Mouse (Mus musculus) intestine, embryonic 15.5 days (tissue): ENCODE results near the gene Dnajb6. TPM values are rescaled to one million over a fixed set of nuclear protein-coding genes. Genes with fewer than 3 reads are reported as not detected.
"Not testable (repeated sequence)": the region's sequence is repeated elsewhere in the genome, so short reads cannot be mapped to it uniquely, and the experiment has no call there.

ENCODE experiments used
- ATAC-seq: fragments of 200-750 bp; cut with Nextera tagmentation; 2 replicates; pipeline ENCODE4 v1.8.0; 2017; ENCODE audit warnings: moderate TSS enrichment, moderate library complexity
- H3K27ac ChIP-seq: fragments of 300-500 bp; sonication (generic); 2 replicates; pipeline ENCODE4 v1.5.1; 2015; ENCODE audit warnings: mild to moderate bottlenecking, inconsistent platforms
- H3K27me3 ChIP-seq: fragments of 300-500 bp; sonication (generic); replicated peaks from 2 replicates; pipeline ENCODE4 v1.6.1; 2015; ENCODE audit warnings: inconsistent platforms
- H3K36me3 ChIP-seq: fragments of 300-500 bp; sonication (generic); 2 replicates; pipeline ENCODE4 v1.6.1; 2015; ENCODE audit warnings: inconsistent platforms
- H3K4me1 ChIP-seq: fragments of 300-500 bp; sonication (generic); replicated peaks from 2 replicates; pipeline ENCODE4 v1.6.1; 2015; ENCODE audit warnings: inconsistent platforms
- H3K4me2 ChIP-seq: fragments of 300-500 bp; sonication (generic); replicated peaks from 2 replicates; pipeline ENCODE4 v1.6.1; 2015; ENCODE audit warnings: mild to moderate bottlenecking, inconsistent platforms
- H3K4me3 ChIP-seq: fragments of 300-500 bp; sonication (generic); replicated peaks from 2 replicates; pipeline ENCODE4 v1.5.1; 2015; ENCODE audit warnings: inconsistent platforms
- H3K9ac ChIP-seq: fragments of 300-500 bp; sonication (generic); 2 replicates; pipeline ENCODE4 v1.6.1; 2015; ENCODE audit warnings: inconsistent platforms
- H3K9me3 ChIP-seq: fragments of 300-500 bp; sonication (generic); 2 replicates; pipeline ENCODE4 v1.6.1; 2016; ENCODE audit warnings: inconsistent platforms
- WGBS: fragments of 180-500 bp; shearing (Covaris S2); methylation state at CpG from one replicate; pipeline ENCODE4 v1.1.7; 2015; 5-methylcytosine and 5-hydroxymethylcytosine counted together
- polyA plus RNA-seq: library from polyadenylated mRNA; unstranded; fragments of >200 nt; fragmentation: Nextera tagmentation; extraction: Ambion mirVana; gene quantifications from 2 replicates; pipeline ENCODE4 v1.2.1, GENCODE M21; 2015

Gene Dnajb6
- polyA plus RNA-seq, 1 experiment from 2014 or later, result 138 TPM

DNA sequence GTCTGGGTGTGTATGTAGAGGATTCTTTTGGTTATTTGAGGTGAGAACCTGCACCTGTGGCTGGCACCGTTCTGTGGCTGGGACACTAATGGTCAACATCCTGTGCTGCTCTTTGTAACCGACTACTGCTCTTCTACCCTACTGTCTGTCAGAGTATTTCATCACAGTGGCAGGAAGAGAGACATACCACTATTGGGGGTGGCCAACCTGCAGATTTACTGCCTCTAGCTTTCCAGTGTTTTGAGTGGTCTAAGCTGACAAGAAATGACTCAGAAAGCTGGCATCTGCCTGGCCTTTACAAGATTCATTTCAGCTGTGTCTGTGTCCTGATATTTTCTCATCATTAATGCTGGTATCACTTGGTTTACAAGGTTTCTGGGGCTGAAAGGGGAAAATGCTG lies 36.5 kb downstream of the Dnajb6 start:
- WGBS, result 65% methylated on average over 2 of the region's 2 CpGs
- H3K4me3 ChIP-seq, result no peak overlapping the region
- no peak overlapping the region for H3K4me2 ChIP-seq
- H3K9ac ChIP-seq, result no peak overlapping the region
- peaks cover 9% of the 10 kb centered on the region; the same call in 1 of the 2 replicates for H3K36me3 ChIP-seq
- no peaks in the 10 kb centered on the region for H3K27me3 ChIP-seq
- no peak for ATAC-seq
- H3K9me3 ChIP-seq, result no peaks in the 10 kb centered on the region
- H3K4me1 ChIP-seq, result no peaks in the 10 kb centered on the region
- H3K27ac ChIP-seq, result no peak overlapping the region

GRCm38 (mm10) chr5:29772651-29773330 lies 37.3 kb downstream of the Dnajb6 start:
- Histone ChIP-seq H3K27me3 (no peaks in the 10 kb centered on the region), H3K36me3 (peaks cover 7% of the 10 kb centered on the region; the same call in 1 of the 2 replicates), H3K4me1 (no peaks in the 10 kb centered on the region), H3K4me2 (no peak overlapping the region), H3K9ac (no peak overlapping the region), H3K4me3 (no peak overlapping the region), H3K9me3 (no peaks in the 10 kb centered on the region), H3K27ac (no peak overlapping the region)
- WGBS, result 69% methylated on average over 4 of the region's 4 CpGs
- ATAC-seq, result no peak

GRCm38 (mm10) chr5:29773460-29774150 lies 38.1 kb downstream of the Dnajb6 start:
- H3K9me3 ChIP-seq, result no peaks in the 10 kb centered on the region
- H3K36me3 ChIP-seq, result peaks cover 7% of the 10 kb centered on the region; the same call in 1 of the 2 replicates
- ATAC-seq, result no peak
- no peaks in the 10 kb centered on the region for H3K27me3 ChIP-seq
- no peak overlapping the region for H3K27ac ChIP-seq
- H3K9ac ChIP-seq, result no peak overlapping the region
- H3K4me1 ChIP-seq, result no peaks in the 10 kb centered on the region
- H3K4me3 ChIP-seq, result no peak overlapping the region
- WGBS, result 87% methylated on average over 13 of the region's 13 CpGs
- no peak overlapping the region for H3K4me2 ChIP-seq

GRCm38 (mm10) chr5:29775437-29775836 lies 39.9 kb downstream of the Dnajb6 start:
- WGBS, result 69% methylated on average over 5 of the region's 5 CpGs
- Histone ChIP-seq H3K27ac (no peak overlapping the region), H3K4me1 (no peaks in the 10 kb centered on the region), H3K4me2 (no peak overlapping the region), H3K4me3 (no peak overlapping the region), H3K9ac (no peak overlapping the region), H3K9me3 (no peaks in the 10 kb centered on the region), H3K36me3 (peaks cover 12% of the 10 kb centered on the region; the same call in 1 of the 2 replicates), H3K27me3 (no peaks in the 10 kb centered on the region)
- no peak for ATAC-seq

DNA sequence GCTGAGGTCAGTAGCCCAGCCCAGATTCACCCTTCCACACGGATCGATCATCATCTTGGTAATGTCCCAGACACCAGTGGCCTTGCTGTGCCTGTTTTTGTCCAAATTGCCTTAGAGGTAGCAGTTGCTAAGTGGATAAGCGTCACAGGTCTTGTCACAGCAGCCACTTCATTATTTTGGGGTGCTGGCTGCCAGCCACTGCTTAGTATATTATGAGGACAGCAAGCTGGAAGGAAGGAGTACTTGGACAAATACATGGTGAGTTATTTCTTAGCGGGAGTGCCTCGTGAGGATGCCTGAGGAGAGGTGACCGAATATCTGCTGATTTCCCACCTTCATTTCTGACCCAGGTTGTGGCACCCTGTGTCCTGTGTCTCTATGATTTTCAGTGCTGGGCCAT lies 42.5 kb downstream of the Dnajb6 start:
- no peak overlapping the region for H3K27ac ChIP-seq
- H3K36me3 ChIP-seq, result peaks cover 12% of the 10 kb centered on the region; the same call in 1 of the 2 replicates
- H3K4me2 ChIP-seq, result no peak overlapping the region
- H3K4me1 ChIP-seq, result no peaks in the 10 kb centered on the region
- H3K4me3 ChIP-seq, result no peak overlapping the region
- 91% methylated on average over 6 of the region's 6 CpGs for WGBS
- no peaks in the 10 kb centered on the region for H3K27me3 ChIP-seq
- H3K9ac ChIP-seq, result no peak overlapping the region
- no peak for ATAC-seq
- H3K9me3 ChIP-seq, result no peaks in the 10 kb centered on the region

DNA sequence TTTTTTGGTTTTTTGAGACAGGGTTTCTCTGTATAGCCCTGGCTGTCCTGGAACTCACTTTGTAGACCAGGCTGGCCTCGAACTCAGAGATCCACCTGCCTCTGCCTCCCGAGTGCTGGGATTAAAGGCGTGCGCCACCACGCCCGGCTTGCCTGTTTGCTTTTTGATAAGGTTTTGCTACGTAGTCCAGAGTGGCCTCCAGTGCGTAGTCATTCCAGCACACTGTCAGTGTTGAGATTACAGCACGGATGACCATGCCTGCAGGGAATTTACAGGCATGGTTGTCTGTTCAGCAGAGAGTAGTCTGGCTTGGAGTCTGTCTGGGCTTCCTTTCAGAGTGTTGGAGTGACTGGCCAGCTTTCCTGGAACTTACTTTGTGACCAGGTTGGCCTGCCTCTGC lies 44.2 kb downstream of the Dnajb6 start:
- not testable (repeated sequence) for H3K27me3 ChIP-seq, H3K9ac ChIP-seq, H3K9me3 ChIP-seq, H3K27ac ChIP-seq, H3K4me3 ChIP-seq, H3K4me1 ChIP-seq, H3K4me2 ChIP-seq, ATAC-seq
- WGBS, result 86% methylated on average over 9 of the region's 9 CpGs
- peaks cover 10% of the 10 kb centered on the region; the same call in 1 of the 2 replicates for H3K36me3 ChIP-seq

DNA sequence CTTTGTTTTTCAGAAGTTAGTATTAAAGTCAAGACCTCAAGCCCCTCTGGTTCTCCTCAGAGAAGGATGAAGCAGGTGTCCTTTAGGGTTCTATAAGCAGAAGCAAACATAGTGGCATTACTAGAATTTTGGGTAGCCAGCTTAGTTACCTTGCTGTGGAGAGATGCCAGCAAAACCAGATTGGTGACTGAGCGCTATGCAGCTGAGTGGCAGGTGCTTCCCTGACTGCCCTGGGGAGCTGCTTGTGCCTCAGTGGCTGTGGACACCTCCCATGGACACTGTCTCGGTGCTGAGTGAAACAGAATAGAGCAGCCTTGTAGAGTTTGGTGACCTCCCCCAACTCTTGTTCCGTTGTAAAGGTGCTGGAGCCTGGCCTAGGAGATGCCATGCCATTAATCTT lies 46.8 kb downstream of the Dnajb6 start:
- H3K27me3 ChIP-seq, result no peaks in the 10 kb centered on the region
- no peak overlapping the region for H3K9ac ChIP-seq
- H3K27ac ChIP-seq, result no peak overlapping the region
- ATAC-seq, result no peak
- H3K4me1 ChIP-seq, result no peaks in the 10 kb centered on the region
- no peaks in the 10 kb centered on the region for H3K9me3 ChIP-seq
- peaks cover 8% of the 10 kb centered on the region; the same call in 1 of the 2 replicates for H3K36me3 ChIP-seq
- 93% methylated on average over 3 of the region's 3 CpGs for WGBS
- no peak overlapping the region for H3K4me3 ChIP-seq
- no peak overlapping the region for H3K4me2 ChIP-seq

DNA sequence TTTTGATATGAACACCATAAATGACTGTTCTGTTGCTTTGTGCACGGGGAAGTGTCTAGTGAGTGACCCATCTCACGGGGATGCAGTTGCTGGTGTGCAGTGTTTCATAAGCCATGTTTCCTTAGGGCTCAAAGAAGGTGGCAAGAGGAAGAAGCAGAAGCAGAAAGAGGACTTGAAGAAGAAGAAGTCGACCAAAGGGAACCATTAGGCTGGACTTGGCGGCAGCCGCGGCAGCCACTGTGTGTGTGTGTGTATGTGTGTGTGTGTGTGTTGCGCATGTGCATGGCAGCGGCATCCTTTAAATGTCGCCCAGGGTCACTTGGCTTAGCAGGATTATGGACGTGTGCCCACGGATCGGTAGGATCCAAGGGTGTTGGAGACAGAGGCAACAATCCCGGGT lies 49.4 kb downstream of the Dnajb6 start:
- H3K4me2 ChIP-seq, H3K27me3 ChIP-seq, H3K4me3 ChIP-seq, H3K4me1 ChIP-seq, H3K9ac ChIP-seq, H3K36me3 ChIP-seq, H3K27ac ChIP-seq, ATAC-seq, H3K9me3 ChIP-seq: not testable (repeated sequence)
- WGBS, result 92% methylated on average over 9 of the region's 13 CpGs

DNA sequence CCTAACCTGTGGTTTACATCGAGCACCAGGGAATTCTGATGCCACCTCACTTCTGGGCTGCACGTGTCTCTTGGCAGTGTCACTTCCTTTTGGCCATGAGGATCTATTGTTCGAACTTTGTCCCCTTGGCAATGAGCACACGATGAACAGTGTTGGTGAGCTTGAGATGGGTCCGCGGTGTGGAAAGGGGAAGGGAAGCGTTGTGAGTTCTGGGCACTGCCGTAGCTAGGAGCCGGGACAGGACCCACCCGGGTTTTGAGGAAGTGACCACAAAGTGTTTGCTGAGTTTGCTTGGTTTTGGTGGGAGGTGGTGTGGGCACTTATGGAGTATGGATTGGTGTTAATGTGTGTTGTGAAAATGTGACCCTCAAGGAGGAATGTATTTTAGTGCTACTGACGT lies 50.5 kb downstream of the Dnajb6 start:
- not testable (repeated sequence) for H3K4me2 ChIP-seq, H3K27ac ChIP-seq, H3K4me3 ChIP-seq, H3K4me1 ChIP-seq, H3K27me3 ChIP-seq, H3K9ac ChIP-seq, H3K9me3 ChIP-seq, ATAC-seq, H3K36me3 ChIP-seq
- 90% methylated on average over 1 of the region's 11 CpGs for WGBS

- H3K9ac ChIP-seq, H3K9me3 ChIP-seq, H3K27me3 ChIP-seq, ATAC-seq, H3K4me1 ChIP-seq, H3K4me3 ChIP-seq, H3K36me3 ChIP-seq, H3K27ac ChIP-seq, H3K4me2 ChIP-seq: not testable (repeated sequence)
- 88% methylated on average over 8 of the region's 8 CpGs for WGBS
Measured at GRCm38 (mm10) chr5:29794933-29795332, 59.4 kb downstream of the Dnajb6 start.

GRCm38 (mm10) chr5:29808940-29809339 lies 73.5 kb downstream of the Dnajb6 start:
- no peak overlapping the region for H3K4me2 ChIP-seq
- no peaks in the 10 kb centered on the region for H3K9me3 ChIP-seq
- no peak overlapping the region for H3K27ac ChIP-seq
- no peak overlapping the region for H3K4me3 ChIP-seq
- H3K36me3 ChIP-seq, result no peaks in the 10 kb centered on the region
- no peak overlapping the region for H3K9ac ChIP-seq
- peak; percentile 74 for ATAC-seq
- H3K4me1 ChIP-seq, result no peaks in the 10 kb centered on the region
- H3K27me3 ChIP-seq, result no peaks in the 10 kb centered on the region
- 83% methylated on average over 1 of the region's 1 CpGs for WGBS

DNA sequence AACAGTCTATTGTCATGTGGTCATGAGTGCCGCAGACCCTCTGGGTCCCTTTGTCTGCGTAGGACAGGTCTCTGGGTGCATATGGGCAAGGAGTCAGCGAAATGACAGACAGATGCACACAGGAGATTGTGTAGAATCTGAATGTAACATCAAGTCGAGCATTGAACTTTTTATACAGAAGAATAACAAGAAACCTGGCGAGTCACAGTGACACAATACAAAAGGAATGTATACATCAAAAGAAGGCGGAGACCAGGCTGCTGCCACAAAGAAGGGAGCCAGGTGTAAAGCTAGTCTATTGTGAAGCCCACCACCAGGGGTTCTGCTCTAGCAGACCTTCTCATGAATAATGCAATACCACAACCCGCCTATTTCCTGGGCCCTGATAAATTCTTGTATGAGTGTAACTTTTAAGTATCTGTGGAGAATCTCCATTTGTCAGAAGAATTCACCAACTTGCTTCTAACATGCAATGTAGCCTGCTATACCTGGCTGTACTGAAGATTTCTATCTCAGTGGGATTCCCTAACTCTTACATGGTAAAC lies 76.0 kb downstream of the Dnajb6 start:
- not testable (repeated sequence) for ATAC-seq, H3K4me1 ChIP-seq, H3K9me3 ChIP-seq

More for the DNA sequence above, 76.0 kb downstream of the Dnajb6 start:
- not testable (repeated sequence) for H3K9ac ChIP-seq, H3K4me3 ChIP-seq, H3K27ac ChIP-seq, H3K27me3 ChIP-seq, H3K36me3 ChIP-seq, H3K4me2 ChIP-seq
- 82% methylated on average over 7 of the region's 7 CpGs for WGBS
